Mouse (Mus musculus) stomach, embryonic 16.5 days (tissue): ENCODE results near the gene 1500009L16Rik. TPM values are rescaled to one million over a fixed set of nuclear protein-coding genes. Genes with fewer than 3 reads are reported as not detected.
A peak's percentile ranks its signal among the peaks of the same experiment; 100 is the strongest.

ENCODE experiments used
- ATAC-seq: fragments of 200-750 bp; cut with Nextera tagmentation; 2 replicates; pipeline ENCODE4 v1.8.0; 2017; ENCODE audit warnings: moderate number of reproducible peaks, moderate TSS enrichment; ENCODE audit not compliant: insufficient read depth, low FRiP score
- H3K27ac ChIP-seq: fragments of 300-500 bp; sonication (generic); 2 replicates; pipeline ENCODE4 v1.5.1; 2014; ENCODE audit warnings: low read length
- H3K27me3 ChIP-seq: fragments of 300-500 bp; sonication (generic); 2 replicates; pipeline ENCODE4 v1.6.1; 2014; ENCODE audit warnings: low read length, control low read depth, mixed read lengths; ENCODE audit not compliant: control insufficient read depth, insufficient read depth
- H3K36me3 ChIP-seq: fragments of 300-500 bp; sonication (generic); 2 replicates; pipeline ENCODE4 v1.6.1; 2014; ENCODE audit warnings: low read length; ENCODE audit not compliant: control insufficient read depth, insufficient read depth
- H3K4me1 ChIP-seq: fragments of 300-500 bp; sonication (generic); 2 replicates; pipeline ENCODE4 v1.6.1; 2014; ENCODE audit warnings: low read length, control low read depth, mixed read lengths; ENCODE audit not compliant: control insufficient read depth, insufficient read depth
- H3K4me2 ChIP-seq: fragments of 300-500 bp; sonication (generic); 2 replicates; pipeline ENCODE4 v1.6.1; 2014; ENCODE audit warnings: low read depth, low read length, mixed read lengths
- H3K4me3 ChIP-seq: fragments of 300-500 bp; sonication (generic); replicated peaks from 2 replicates; pipeline ENCODE4 v1.5.1; 2014; ENCODE audit warnings: mild to moderate bottlenecking, low read length
- H3K9ac ChIP-seq: fragments of 300-500 bp; sonication (generic); 2 replicates; pipeline ENCODE4 v1.6.1; 2014; ENCODE audit warnings: low read length
- H3K9me3 ChIP-seq: fragments of 300-500 bp; sonication (generic); replicated peaks from 2 replicates; pipeline ENCODE4 v1.6.1; 2016; ENCODE audit warnings: low read length, control low read depth; ENCODE audit not compliant: control insufficient read depth
- WGBS: fragments of 180-500 bp; shearing (Covaris S2); extraction: QIAGEN DNeasy Blood & Tissue Kit; methylation state at CpG from one replicate; pipeline ENCODE4 v1.1.7; 2014; 5-methylcytosine and 5-hydroxymethylcytosine counted together
- polyA plus RNA-seq: library from polyadenylated mRNA; unstranded; fragments of >200 nt; fragmentation: Nextera tagmentation; extraction: Ambion mirVana; gene quantifications from 2 replicates; pipeline ENCODE4 v1.2.1, GENCODE M21; 2015

The 1500009L16Rik gene
- polyA plus RNA-seq, 1 experiment from 2014 or later: 23.9 TPM

DNA sequence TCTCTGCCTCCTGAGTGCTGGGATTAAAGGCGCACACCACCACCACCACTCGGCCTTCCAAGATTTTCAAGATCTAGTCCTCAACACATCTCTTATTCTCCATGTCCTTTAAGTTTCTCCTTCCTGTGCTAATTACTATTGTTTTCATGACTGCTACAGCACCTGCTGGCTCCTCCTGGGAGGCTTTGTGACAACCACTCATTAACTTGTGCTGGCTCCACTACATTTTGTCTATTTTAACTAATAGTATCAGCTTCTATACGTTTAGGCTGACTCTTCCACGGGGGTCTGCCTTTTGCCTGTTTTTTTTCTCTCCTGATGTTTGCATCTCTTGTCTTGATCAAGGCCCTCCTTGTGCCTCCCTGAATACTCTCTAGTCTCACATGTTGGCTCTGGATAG lies 59.2 kb downstream of the 1500009L16Rik start:
- H3K4me2 ChIP-seq: no peak overlapping the region
- H3K4me3 ChIP-seq: no peak overlapping the region
- no peak overlapping the region for H3K9ac ChIP-seq
- peaks cover 10% of the 10 kb centered on the region; the same call in 1 of the 2 replicates for H3K9me3 ChIP-seq
- no peak overlapping the region for H3K27ac ChIP-seq
- 87% methylated on average over 4 of the region's 4 CpGs for WGBS
- no peak for ATAC-seq
- no peaks in the 10 kb centered on the region for H3K4me1 ChIP-seq
- no peaks in the 10 kb centered on the region for H3K27me3 ChIP-seq
- no peaks in the 10 kb centered on the region for H3K36me3 ChIP-seq

DNA sequence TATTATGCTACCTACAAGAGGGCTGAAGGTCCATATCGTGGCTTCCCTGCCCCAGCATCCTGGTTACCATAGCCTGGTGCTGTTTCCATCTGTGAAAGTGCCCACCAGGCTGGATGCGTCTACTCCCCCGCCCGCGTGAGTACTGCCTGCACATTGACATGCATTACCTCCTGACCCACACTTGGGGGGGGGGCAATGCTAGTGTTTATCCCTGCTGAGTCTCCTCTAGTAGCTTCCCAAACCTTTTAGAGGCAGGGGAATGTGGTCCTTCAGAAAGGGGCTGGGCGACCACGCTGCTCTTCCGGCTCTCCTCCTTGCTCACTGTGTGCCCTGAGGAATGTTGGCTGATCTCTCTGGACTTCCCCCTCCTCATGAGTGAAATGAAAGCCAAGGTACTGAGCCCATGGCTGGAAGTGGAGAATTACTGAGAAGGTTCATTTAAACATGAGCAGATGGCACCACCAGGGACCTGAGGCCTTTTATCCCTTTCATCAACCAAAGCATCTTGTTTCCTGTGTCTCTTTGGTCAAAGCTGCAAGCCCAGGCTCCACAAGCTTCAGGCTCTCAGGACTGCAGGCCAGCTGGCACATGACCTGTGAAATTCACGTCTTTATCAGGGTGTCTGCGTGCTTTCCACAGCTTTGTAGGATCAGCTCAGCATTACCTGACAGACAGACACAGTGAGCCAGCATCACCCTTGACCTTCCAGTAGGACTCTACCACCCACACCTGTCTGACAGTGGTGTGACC lies 59.9 kb downstream of the 1500009L16Rik start:
- Histone ChIP-seq H3K4me3 (no peak overlapping the region), H3K4me1 (no peaks in the 10 kb centered on the region), H3K27ac (no peak overlapping the region), H3K9ac (no peak overlapping the region), H3K9me3 (peaks cover 10% of the 10 kb centered on the region; the same call in 1 of the 2 replicates), H3K4me2 (no peak overlapping the region), H3K36me3 (no peaks in the 10 kb centered on the region), H3K27me3 (no peaks in the 10 kb centered on the region)
- no peak for ATAC-seq
- 80% methylated on average over 10 of the region's 10 CpGs for WGBS

DNA sequence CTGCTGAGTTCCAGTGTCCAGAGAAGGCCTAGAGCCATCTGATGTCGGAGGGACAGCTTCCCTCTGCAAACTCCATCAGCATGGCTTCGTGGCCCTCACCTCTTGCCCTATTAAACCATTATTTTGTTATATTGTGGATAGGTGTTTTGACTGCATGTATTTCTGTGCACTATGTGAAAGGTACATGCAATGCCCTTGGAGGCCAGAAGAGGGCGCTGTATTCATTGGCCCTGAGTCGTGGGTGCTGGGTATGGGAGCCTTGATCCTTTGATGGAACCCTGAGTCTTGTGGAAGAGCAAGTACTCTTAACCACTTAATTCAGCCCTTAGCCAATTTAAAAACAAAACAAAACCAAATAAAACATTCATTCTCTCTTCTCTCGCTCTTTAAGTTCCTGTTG lies 62.3 kb downstream of the 1500009L16Rik start:
- WGBS: 32% methylated on average over 5 of the region's 5 CpGs
- H3K4me1 ChIP-seq: no peaks in the 10 kb centered on the region

DNA sequence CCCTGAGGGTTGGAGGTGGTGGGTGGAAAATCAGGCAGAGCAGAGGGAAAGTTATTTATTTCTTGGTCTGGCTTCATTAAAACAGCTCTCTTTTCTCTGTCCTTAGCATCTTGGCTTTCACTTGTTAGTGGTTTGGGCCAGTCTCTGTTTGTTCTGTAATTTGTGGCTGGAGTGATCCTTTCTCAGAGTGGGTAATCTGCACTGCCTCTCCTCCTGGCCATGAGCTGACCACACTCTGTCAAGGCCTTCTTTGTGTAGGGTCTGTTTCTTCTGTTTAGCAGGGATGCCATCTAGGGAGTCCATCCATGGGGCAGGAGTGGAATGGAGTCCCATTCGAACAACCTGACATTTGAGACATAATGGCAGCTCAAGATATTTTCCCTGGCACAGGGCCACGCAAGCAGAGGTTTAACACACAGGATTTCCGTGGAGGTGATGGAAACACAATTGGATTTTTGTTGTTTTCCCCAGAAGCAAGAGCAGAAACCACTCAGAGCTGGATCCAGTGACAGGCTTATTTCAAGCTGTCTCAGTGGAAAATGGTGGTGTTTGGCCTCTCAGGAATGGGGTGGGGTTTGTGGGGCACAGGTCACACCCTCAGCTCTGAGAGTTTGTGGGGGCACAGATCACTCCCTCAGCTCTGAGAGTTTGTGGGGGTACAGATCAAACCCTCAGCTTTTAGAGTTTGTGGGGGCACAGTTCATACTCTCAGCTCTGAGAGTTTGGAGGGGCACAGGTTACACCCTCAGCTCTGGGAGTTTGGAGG lies 63.1 kb downstream of the 1500009L16Rik start:
- WGBS: 64% methylated on average over 3 of the region's 3 CpGs
- Histone ChIP-seq H3K9me3 (no peaks in the 10 kb centered on the region), H3K4me1 (no peaks in the 10 kb centered on the region), H3K27ac (no peak overlapping the region), H3K4me3 (no peak overlapping the region), H3K4me2 (no peak overlapping the region), H3K27me3 (no peaks in the 10 kb centered on the region), H3K9ac (no peak overlapping the region), H3K36me3 (no peaks in the 10 kb centered on the region)
- ATAC-seq: no peak

More for the DNA sequence above, 62.3 kb downstream of the 1500009L16Rik start:
- no peak for ATAC-seq
- H3K36me3 ChIP-seq: no peaks in the 10 kb centered on the region
- H3K4me2 ChIP-seq: no peak overlapping the region
- no peaks in the 10 kb centered on the region for H3K9me3 ChIP-seq
- no peaks in the 10 kb centered on the region for H3K27me3 ChIP-seq
- no peak overlapping the region for H3K27ac ChIP-seq
- no peak overlapping the region for H3K9ac ChIP-seq
- H3K4me3 ChIP-seq: no peak overlapping the region

DNA sequence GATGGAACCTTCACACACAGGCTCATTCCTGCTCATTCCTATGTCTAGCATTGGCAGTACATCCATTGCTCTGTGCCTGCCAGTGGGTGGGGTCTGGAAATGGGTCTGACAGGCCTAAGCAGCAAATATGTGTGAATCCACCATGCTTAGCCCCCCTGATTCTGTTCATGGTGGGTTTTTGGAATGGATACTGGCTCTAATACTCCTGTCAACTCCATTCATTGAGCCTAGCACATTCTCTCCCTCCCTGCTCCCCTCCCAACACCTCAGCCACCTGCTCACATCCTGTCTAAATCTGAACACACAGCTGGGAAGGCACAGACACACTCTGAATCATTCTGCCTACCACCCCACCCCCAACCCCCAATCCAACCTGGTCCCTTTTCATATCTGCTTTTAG lies 72.4 kb downstream of the 1500009L16Rik start:
- Histone ChIP-seq H3K9ac (no peak overlapping the region), H3K9me3 (no peaks in the 10 kb centered on the region), H3K27me3 (no peaks in the 10 kb centered on the region), H3K27ac (no peak overlapping the region), H3K4me3 (no peak overlapping the region), H3K4me2 (no peak overlapping the region), H3K36me3 (no peaks in the 10 kb centered on the region), H3K4me1 (no peaks in the 10 kb centered on the region)
- no peak for ATAC-seq

DNA sequence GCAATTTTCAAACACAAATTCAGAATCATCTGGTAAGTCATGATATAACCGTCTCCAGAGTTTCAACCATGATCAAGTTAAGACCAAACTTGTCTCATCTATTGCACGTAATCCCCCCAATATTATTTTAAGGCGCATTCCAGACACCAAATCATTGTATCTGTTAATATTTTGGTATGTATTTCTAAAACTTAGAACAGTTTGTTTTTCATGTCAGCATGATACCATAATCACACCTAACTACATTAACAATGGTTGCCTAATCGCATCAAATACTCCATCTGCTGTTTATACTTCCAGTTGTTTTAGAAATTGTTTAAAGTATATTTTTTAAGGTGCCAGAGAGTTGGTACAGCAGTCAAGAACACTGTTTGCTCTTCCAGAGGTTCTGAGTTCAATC lies 72.8 kb downstream of the 1500009L16Rik start:
- H3K27me3 ChIP-seq: no peaks in the 10 kb centered on the region
- ATAC-seq: no peak
- H3K4me3 ChIP-seq: no peak overlapping the region
- no peaks in the 10 kb centered on the region for H3K4me1 ChIP-seq
- H3K9me3 ChIP-seq: no peaks in the 10 kb centered on the region
- no peak overlapping the region for H3K27ac ChIP-seq
- no peak overlapping the region for H3K4me2 ChIP-seq
- WGBS: 92% methylated on average over 4 of the region's 4 CpGs
- H3K9ac ChIP-seq: no peak overlapping the region
- H3K36me3 ChIP-seq: no peaks in the 10 kb centered on the region

DNA sequence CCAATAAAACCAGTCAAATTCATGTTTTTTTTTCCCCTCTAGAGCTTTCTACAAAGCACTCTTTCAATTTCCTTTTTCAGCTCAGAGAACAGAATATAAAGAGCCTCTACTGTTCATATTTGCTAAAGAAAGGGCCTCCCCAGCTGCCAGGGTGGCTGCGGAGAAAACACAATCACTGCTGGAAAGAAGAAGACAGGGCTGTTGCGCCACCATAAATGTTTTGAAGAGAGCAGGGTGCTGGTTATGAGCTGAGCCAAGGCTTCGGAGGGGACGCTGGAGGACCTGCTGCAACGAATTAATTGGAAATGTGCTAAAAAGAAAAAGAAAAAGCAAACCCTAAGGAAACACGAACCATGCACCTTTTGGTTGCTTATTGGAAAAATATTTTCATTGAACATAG lies 81.4 kb downstream of the 1500009L16Rik start:
- WGBS: 66% methylated on average over 6 of the region's 6 CpGs
- Histone ChIP-seq H3K9ac (no peak overlapping the region), H3K27ac (no peak overlapping the region), H3K9me3 (no peaks in the 10 kb centered on the region), H3K4me2 (no peak overlapping the region), H3K36me3 (no peaks in the 10 kb centered on the region), H3K4me1 (peaks cover 13% of the 10 kb centered on the region), H3K4me3 (no peak overlapping the region), H3K27me3 (no peaks in the 10 kb centered on the region)
- no peak for ATAC-seq

DNA sequence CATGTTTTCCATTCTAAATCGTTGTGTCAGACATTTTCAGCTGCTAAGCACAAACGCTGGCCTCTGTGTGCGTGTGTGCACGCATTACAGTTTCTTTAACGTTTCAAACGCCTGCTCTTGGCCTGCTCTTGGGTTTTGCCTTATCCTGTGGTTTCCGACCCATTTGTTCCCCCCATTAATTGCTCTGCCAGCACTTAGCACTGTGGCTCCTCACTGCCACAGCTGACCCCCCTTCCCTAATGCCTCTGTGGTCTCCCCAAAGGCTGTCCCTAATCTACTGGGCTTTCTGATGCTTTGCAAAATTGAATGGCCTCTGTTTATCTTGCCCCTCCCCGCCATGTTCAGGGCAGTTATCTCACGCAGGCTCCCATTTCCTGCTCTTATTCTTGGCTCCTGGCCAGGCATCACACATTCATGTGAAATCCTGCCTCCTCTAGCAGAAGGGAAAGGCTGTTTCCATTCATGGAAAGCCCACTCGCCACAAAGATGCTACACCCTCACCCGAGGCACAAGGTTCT lies 82.6 kb downstream of the 1500009L16Rik start:
- no peak overlapping the region for H3K27ac ChIP-seq
- ATAC-seq: 0 out of 2 replicates have a peak, but pooled peaks have one; percentile 62
- no peaks in the 10 kb centered on the region for H3K36me3 ChIP-seq
- H3K4me1 ChIP-seq: peaks cover 13% of the 10 kb centered on the region
- H3K4me2 ChIP-seq: 0 out of 2 replicates have a peak overlapping the region, but pooled peaks have one; percentile 10
- 13% methylated on average over 11 of the region's 11 CpGs for WGBS
- H3K9me3 ChIP-seq: no peaks in the 10 kb centered on the region
- no peak overlapping the region for H3K9ac ChIP-seq
- H3K4me3 ChIP-seq: no peak overlapping the region
- H3K27me3 ChIP-seq: no peaks in the 10 kb centered on the region

DNA sequence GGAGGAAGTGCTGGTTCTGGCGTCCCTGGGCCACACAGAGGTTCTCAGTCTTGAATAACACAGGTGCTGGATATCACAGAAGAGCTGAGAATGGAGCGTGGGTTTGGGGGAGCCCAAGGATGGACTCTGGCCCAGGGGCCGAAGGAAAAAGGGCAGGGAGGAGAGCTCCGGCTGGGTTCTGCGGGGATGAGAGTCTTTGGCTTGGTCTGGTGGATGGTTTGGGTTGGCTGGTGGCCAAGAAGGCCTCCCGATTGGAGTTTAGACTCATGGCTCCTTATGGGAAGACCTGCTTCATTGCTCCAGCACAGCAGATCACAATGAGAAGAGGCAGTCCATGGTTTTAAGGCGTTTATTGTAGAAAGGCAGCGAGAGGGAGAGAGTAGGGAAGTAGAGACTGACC lies 84.6 kb downstream of the 1500009L16Rik start:
- H3K4me1 ChIP-seq: peaks cover 13% of the 10 kb centered on the region
- H3K4me3 ChIP-seq: no peak overlapping the region
- no peak overlapping the region for H3K27ac ChIP-seq
- no peaks in the 10 kb centered on the region for H3K36me3 ChIP-seq
- H3K27me3 ChIP-seq: no peaks in the 10 kb centered on the region
- WGBS: 76% methylated on average over 8 of the region's 8 CpGs
- no peak overlapping the region for H3K9ac ChIP-seq
- H3K9me3 ChIP-seq: no peaks in the 10 kb centered on the region
- H3K4me2 ChIP-seq: no peak overlapping the region
- ATAC-seq: no peak
